Mouse (Mus musculus) neural tube, embryonic 14.5 days (tissue): ENCODE data around the gene Coro1b. TPM values are rescaled to one million over a fixed set of nuclear protein-coding genes. Genes with fewer than 3 reads are reported as not detected.

Source experiments
- ATAC-seq: fragments of 200-750 bp; cut with Nextera tagmentation; 2 replicates; pipeline ENCODE4 v1.8.0; 2017; ENCODE audit warnings: low read depth, mild to moderate bottlenecking, moderate TSS enrichment, moderate library complexity
- H3K27ac ChIP-seq: fragments of 300-500 bp; sonication (generic); 2 replicates; pipeline ENCODE4 v1.5.1; 2014; ENCODE audit warnings: low read depth, mild to moderate bottlenecking, control low read depth, low read length, moderate library complexity, mixed read lengths
- H3K27me3 ChIP-seq: fragments of 300-500 bp; sonication (generic); 2 replicates; pipeline ENCODE4 v1.6.1; 2014; ENCODE audit warnings: low read length; ENCODE audit not compliant: control insufficient read depth, insufficient read depth
- H3K36me3 ChIP-seq: fragments of 300-500 bp; sonication (generic); 2 replicates; pipeline ENCODE4 v1.6.1; 2014; ENCODE audit warnings: low read length, mixed read lengths; ENCODE audit not compliant: control insufficient read depth, insufficient read depth
- H3K4me1 ChIP-seq: fragments of 300-500 bp; sonication (generic); 2 replicates; pipeline ENCODE4 v1.6.1; 2014; ENCODE audit warnings: low read length; ENCODE audit not compliant: control insufficient read depth, insufficient read depth
- H3K4me2 ChIP-seq: fragments of 300-500 bp; sonication (generic); 2 replicates; pipeline ENCODE4 v1.6.1; 2014; ENCODE audit warnings: mild to moderate bottlenecking, low read depth, low read length, control low read depth
- H3K4me3 ChIP-seq: fragments of 300-500 bp; sonication (generic); 2 replicates; pipeline ENCODE4 v1.5.1; 2014; ENCODE audit warnings: low read depth, low read length, control low read depth, mixed read lengths
- H3K9ac ChIP-seq: fragments of 300-500 bp; sonication (generic); replicated peaks from 2 replicates; pipeline ENCODE4 v1.6.1; 2014; ENCODE audit warnings: low read depth, mild to moderate bottlenecking, control low read depth, low read length, mixed read lengths
- H3K9me3 ChIP-seq: fragments of 300-500 bp; sonication (generic); 2 replicates; pipeline ENCODE4 v1.6.1; 2016; ENCODE audit warnings: low read length; ENCODE audit not compliant: control insufficient read depth
- WGBS: fragments of 180-500 bp; shearing (Covaris S2); extraction: QIAGEN DNeasy Blood & Tissue Kit; methylation state at CpG from one replicate; pipeline ENCODE4 v1.1.7; 2014; 5-methylcytosine and 5-hydroxymethylcytosine counted together
- polyA plus RNA-seq: library from polyadenylated mRNA; unstranded; fragments of >200 nt; fragmentation: Nextera tagmentation; extraction: Ambion mirVana; gene quantifications from 2 replicates; pipeline ENCODE4 v1.2.1, GENCODE M21; 2014

Gene Coro1b
- 86.9 and 105 TPM in 2 replicates for polyA plus RNA-seq

GRCm38 (mm10) chr19:4148491-4148806, at the start of gene Coro1b:
Coro1b (plus strand) TSS chr19:4148619.
- H3K27ac ChIP-seq: peak within 1 kb of the TSS; percentile 67
- 1% methylated on average over 29 of the region's 33 CpGs for WGBS
- H3K4me2 ChIP-seq: peak within 1 kb of the TSS; percentile 89
- peak; percentile 95 for ATAC-seq
- H3K4me1 ChIP-seq: peaks cover 20% of the 10 kb centered on the region
- H3K9ac ChIP-seq: peak within 1 kb of the TSS; percentile 76
- H3K4me3 ChIP-seq: peak within 1 kb of the TSS; percentile 90
- H3K9me3 ChIP-seq: no peaks in the 10 kb centered on the region
- no peaks in the 10 kb centered on the region for H3K27me3 ChIP-seq
- peaks cover 12% of the 10 kb centered on the region; the same call in 1 of the 2 replicates for H3K36me3 ChIP-seq

- Histone ChIP-seq H3K4me2 (peak overlapping the region; percentile 14; the same call in 1 of the 2 replicates), H3K4me3 (no peak overlapping the region), H3K27me3 (no peaks in the 10 kb centered on the region), H3K27ac (no peak overlapping the region), H3K36me3 (no peaks in the 10 kb centered on the region), H3K9me3 (no peaks in the 10 kb centered on the region), H3K4me1 (peaks cover 36% of the 10 kb centered on the region), H3K9ac (no peak overlapping the region)
- 14% methylated on average over 9 of the region's 9 CpGs for WGBS
- no peak for ATAC-seq
Measured at GRCm38 (mm10) chr19:4099056-4099455, 49.4 kb upstream of the Coro1b start.

GRCm38 (mm10) chr19:4099837-4100717, 48.3 kb upstream of the Coro1b start, which contains the start of gene Pitpnm1:
Pitpnm1 (plus strand) TSS chr19:4099998.
- Histone ChIP-seq H3K4me1 (peaks cover 36% of the 10 kb centered on the region), H3K9ac (peak within 1 kb of the TSS; percentile 68), H3K27me3 (no peaks in the 10 kb centered on the region), H3K4me2 (peak within 1 kb of the TSS; percentile 85), H3K27ac (peak within 1 kb of the TSS; percentile 64; the same call in 1 of the 2 replicates), H3K9me3 (no peaks in the 10 kb centered on the region), H3K36me3 (no peaks in the 10 kb centered on the region), H3K4me3 (peak within 1 kb of the TSS; percentile 57)
- 2% methylated on average over 50 of the region's 53 CpGs for WGBS
- no peak for ATAC-seq

GRCm38 (mm10) chr19:4100718-4101261, 47.6 kb upstream of the Coro1b start:
- H3K4me3 ChIP-seq: peak overlapping the region; percentile 57
- peaks cover 36% of the 10 kb centered on the region for H3K4me1 ChIP-seq
- peak overlapping the region; percentile 85 for H3K4me2 ChIP-seq
- H3K27me3 ChIP-seq: no peaks in the 10 kb centered on the region
- 0 out of 2 replicates have a peak, but pooled peaks have one; percentile 13 for ATAC-seq
- H3K9ac ChIP-seq: peak overlapping the region; percentile 68
- under 1% methylated on average over 52 of the region's 52 CpGs for WGBS
- no peaks in the 10 kb centered on the region for H3K9me3 ChIP-seq
- H3K27ac ChIP-seq: peak overlapping the region; percentile 64; the same call in 1 of the 2 replicates
- no peaks in the 10 kb centered on the region for H3K36me3 ChIP-seq

- Histone ChIP-seq H3K9ac (peak overlapping the region; percentile 68), H3K9me3 (no peaks in the 10 kb centered on the region), H3K4me2 (peak overlapping the region; percentile 85), H3K27me3 (no peaks in the 10 kb centered on the region), H3K4me3 (peak overlapping the region; percentile 57), H3K27ac (peak overlapping the region; percentile 64; the same call in 1 of the 2 replicates), H3K4me1 (peaks cover 32% of the 10 kb centered on the region), H3K36me3 (no peaks in the 10 kb centered on the region)
- WGBS: 61% methylated on average over 6 of the region's 6 CpGs
- ATAC-seq: no peak
Measured at GRCm38 (mm10) chr19:4101466-4101865, 47.0 kb upstream of the Coro1b start.

- Histone ChIP-seq H3K27ac (no peak overlapping the region), H3K36me3 (no peaks in the 10 kb centered on the region), H3K9ac (no peak overlapping the region), H3K4me2 (peak overlapping the region; percentile 85), H3K27me3 (no peaks in the 10 kb centered on the region), H3K9me3 (no peaks in the 10 kb centered on the region), H3K4me1 (peaks cover 32% of the 10 kb centered on the region), H3K4me3 (no peak overlapping the region)
- 84% methylated on average over 2 of the region's 2 CpGs for WGBS
- ATAC-seq: no peak
Measured at GRCm38 (mm10) chr19:4102049-4102448, 46.4 kb upstream of the Coro1b start.

- 97% methylated on average over 12 of the region's 12 CpGs for WGBS
- H3K4me1 ChIP-seq: peaks cover 28% of the 10 kb centered on the region
- no peaks in the 10 kb centered on the region for H3K36me3 ChIP-seq
- no peak overlapping the region for H3K27ac ChIP-seq
- no peak overlapping the region for H3K4me3 ChIP-seq
- no peak overlapping the region for H3K4me2 ChIP-seq
- ATAC-seq: no peak
- H3K9me3 ChIP-seq: no peaks in the 10 kb centered on the region
- H3K9ac ChIP-seq: no peak overlapping the region
- H3K27me3 ChIP-seq: no peaks in the 10 kb centered on the region
Measured at GRCm38 (mm10) chr19:4102626-4103025, 45.8 kb upstream of the Coro1b start.

- Histone ChIP-seq H3K27ac (no peak overlapping the region), H3K4me1 (peaks cover 24% of the 10 kb centered on the region), H3K4me3 (no peak overlapping the region), H3K9ac (no peak overlapping the region), H3K4me2 (no peak overlapping the region), H3K36me3 (no peaks in the 10 kb centered on the region), H3K27me3 (no peaks in the 10 kb centered on the region), H3K9me3 (no peaks in the 10 kb centered on the region)
- 94% methylated on average over 18 of the region's 18 CpGs for whole genome bisulfite sequencing
- no peak for ATAC-seq
Measured at GRCm38 (mm10) chr19:4103294-4103693, 45.1 kb upstream of the Coro1b start.

GRCm38 (mm10) chr19:4103792-4104191, 44.6 kb upstream of the Coro1b start:
- H3K4me1 ChIP-seq: peaks cover 22% of the 10 kb centered on the region
- H3K9ac ChIP-seq: no peak overlapping the region
- H3K4me2 ChIP-seq: no peak overlapping the region
- no peaks in the 10 kb centered on the region for H3K36me3 ChIP-seq
- ATAC-seq: no peak
- H3K9me3 ChIP-seq: no peaks in the 10 kb centered on the region
- H3K27me3 ChIP-seq: no peaks in the 10 kb centered on the region
- H3K27ac ChIP-seq: no peak overlapping the region
- H3K4me3 ChIP-seq: no peak overlapping the region
- 85% methylated on average over 3 of the region's 3 CpGs for WGBS
